Comparison of ENCODE assay signal across 26 mouse cellular contexts in genomic region chr11:78846620-78847019, GRCm38 (mm10). TPM values are rescaled to one million over a fixed set of nuclear protein-coding genes. Genes with fewer than 3 reads are reported as not detected.
DNase-seq lines count a peak whose midpoint lies in the region; ATAC-seq and TF ChIP-seq lines count a peak whose summit lies in the region.
"Had no signal": no experiment of that assay in that cellular context is flagged by ENCODE, and none has a peak within 500 bp of the region (broad histone marks: within the 10 kb centered on the region; RNA-seq: fewer than 3 reads in every experiment).

No protein-coding gene starts in this region.

- no peak for TF ChIP-seq POLR2A in MEL (IDR thresholded peaks at IDR 0.05; ENCODE audit: control insufficient read depth in 1 of 2, insufficient read depth in 1 of 2, low read depth in 1 of 2, low read length in 2 of 2, poor library complexity in 1 of 2)

- TF ChIP-seq CTCF in MEL (IDR thresholded peaks at IDR 0.05 in 2 of 3, conservative IDR thresholded peaks at IDR 0.05 in 1 of 3; ENCODE audit: control insufficient read depth in 1 of 3, insufficient read depth in 1 of 3, low read depth in 2 of 3, low read length in 3 of 3, poor library complexity in 1 of 3, severe bottlenecking in 1 of 3), result 0 out of 6 replicates have a peak, but pooled peaks of 1 of the 3 experiments have one; percentile 2

- ATAC-seq in neural tube, embryonic 15.5 days (ENCODE audit: low FRiP score), result peak; percentile 69
- ATAC-seq in hindbrain, embryonic 13.5 days (ENCODE audit: low FRiP score), result no peak
- ATAC-seq: activated CD4-positive, CD25-positive, alpha-beta regulatory T cell, adult 4 months; forebrain, embryonic 13.5 days; forebrain, embryonic 16.5 days had no signal

- H3K9ac ChIP-seq in MEL (ENCODE audit: control insufficient read depth, low read depth, low read length, poor library complexity, severe bottlenecking), result no peak overlapping the region
- no peak overlapping the region for H3K9ac ChIP-seq in neural tube, embryonic 15.5 days (replicated peaks)
- no peak overlapping the region for H3K9ac ChIP-seq in hindbrain, embryonic 13.5 days
- H3K9ac ChIP-seq: forebrain, embryonic 13.5 days; heart, embryonic 13.5 days; hindbrain, embryonic 15.5 days had no signal

- no peaks in the 10 kb centered on the region for H3K9me3 ChIP-seq in MEL (replicated peaks; ENCODE audit: insufficient read depth, low read length)
- no peaks in the 10 kb centered on the region for H3K9me3 ChIP-seq in neural tube, embryonic 15.5 days (replicated peaks)
- no peaks in the 10 kb centered on the region for H3K9me3 ChIP-seq in hindbrain, embryonic 13.5 days
- H3K9me3 ChIP-seq: forebrain, embryonic 10.5 days; forebrain, embryonic 13.5 days; G1E; heart, embryonic 10.5 days; heart, embryonic 13.5 days; hindbrain, embryonic 15.5 days had no signal

- TF ChIP-seq EP300 in MEL (IDR thresholded peaks at IDR 0.05; ENCODE audit: low read depth in 1 of 2, low read length in 2 of 2), result no peak

- 68% methylated on average over 4 of the region's 4 CpGs for WGBS in neural tube, embryonic 15.5 days
- WGBS in hindbrain, embryonic 13.5 days, result 87% methylated on average over 4 of the region's 4 CpGs

- H3K79me2 ChIP-seq in MEL (ENCODE audit: control insufficient read depth, insufficient read depth, low read length, poor library complexity), result no peaks in the 10 kb centered on the region

- H3K27me3 ChIP-seq in MEL (ENCODE audit: control insufficient read depth in 1 of 2, insufficient read depth in 2 of 2, low read length in 2 of 2), result no peaks in the 10 kb centered on the region
- no peaks in the 10 kb centered on the region for H3K27me3 ChIP-seq in neural tube, embryonic 15.5 days (replicated peaks)
- no peaks in the 10 kb centered on the region for H3K27me3 ChIP-seq in hindbrain, embryonic 13.5 days
- H3K27me3 ChIP-seq: CH12.LX; forebrain, embryonic 13.5 days; heart, embryonic 13.5 days; hindbrain, embryonic 15.5 days had no signal

- no peak overlapping the region for H3K4me2 ChIP-seq in neural tube, embryonic 15.5 days
- no peak overlapping the region for H3K4me2 ChIP-seq in hindbrain, embryonic 13.5 days
- H3K4me2 ChIP-seq: forebrain, embryonic 13.5 days; heart, embryonic 13.5 days; hindbrain, embryonic 15.5 days had no signal

- no peaks in the 10 kb centered on the region for H3K36me3 ChIP-seq in MEL (ENCODE audit: control insufficient read depth in 1 of 2, insufficient read depth in 2 of 2, low read length in 2 of 2)
- H3K36me3 ChIP-seq in neural tube, embryonic 15.5 days, result no peaks in the 10 kb centered on the region
- H3K36me3 ChIP-seq in hindbrain, embryonic 13.5 days, result no peaks in the 10 kb centered on the region
- H3K36me3 ChIP-seq: forebrain, embryonic 10.5 days; heart, embryonic 10.5 days; heart, embryonic 13.5 days; hindbrain, embryonic 15.5 days had no signal

- no peaks in the 10 kb centered on the region for H3K4me1 ChIP-seq in MEL (ENCODE audit: control insufficient read depth in 1 of 2, insufficient read depth in 2 of 2, low read length in 2 of 2)
- peaks cover 10% of the 10 kb centered on the region for H3K4me1 ChIP-seq in neural tube, embryonic 15.5 days
- H3K4me1 ChIP-seq in hindbrain, embryonic 13.5 days (replicated peaks), result peaks cover 9% of the 10 kb centered on the region
- H3K4me1 ChIP-seq: heart, embryonic 13.5 days had no signal

- TF ChIP-seq RAD21 in MEL (IDR thresholded peaks at IDR 0.05; ENCODE audit: low read depth, low read length), result no peak

- H3K27ac ChIP-seq in MEL (ENCODE audit: control insufficient read depth, low read depth, low read length), result no peak overlapping the region
- peak overlapping the region; percentile 41 for H3K27ac ChIP-seq in neural tube, embryonic 15.5 days (replicated peaks)
- H3K27ac ChIP-seq in hindbrain, embryonic 13.5 days, result no peak overlapping the region
- H3K27ac ChIP-seq: forebrain, embryonic 10.5 days; forebrain, embryonic 13.5 days; heart, adult 2 months; heart, embryonic 10.5 days; heart, embryonic 13.5 days; hindbrain, embryonic 15.5 days had no signal

- peak; percentile 2 for DNase-seq in kidney, adult 9 months
- DNase-seq in kidney, postnatal 10 days, result no peak
- DNase-seq in 3T3-L1 (ENCODE audit: low read depth, low spot score) (peak; percentile 75), MEL (ENCODE audit: low read depth, low spot score) (no peak)
- no peak for DNase-seq in right cerebral cortex, adult 18-20 months
- DNase-seq: adrenal gland, postnatal 10 days; adrenal gland, postnatal 36 days; cerebellum, adult 18-20 months; cerebellum, adult 9-10 months; cerebellum, postnatal 14 days; gastrocnemius, postnatal 10 days; gastrocnemius, postnatal 36 days; heart, adult 2 months; heart, postnatal 14 days; heart, postnatal 4 days had no signal

- no peak overlapping the region for H3K4me3 ChIP-seq in MEL (ENCODE audit: control insufficient read depth in 1 of 2, insufficient read depth in 1 of 2, low read depth in 2 of 2, low read length in 2 of 2)
- no peak overlapping the region for H3K4me3 ChIP-seq in neural tube, embryonic 15.5 days (replicated peaks)
- no peak overlapping the region for H3K4me3 ChIP-seq in hindbrain, embryonic 13.5 days
- H3K4me3 ChIP-seq: forebrain, embryonic 10.5 days; forebrain, embryonic 13.5 days; heart, adult 2 months; heart, embryonic 10.5 days; heart, embryonic 13.5 days; hindbrain, embryonic 15.5 days had no signal

TF ChIP-seq in MEL, 35 proteins besides CTCF, POLR2A, EP300 and RAD21:
- TF ChIP-seq SMC3 (IDR thresholded peaks at IDR 0.05; ENCODE audit: low read depth, low read length) (peak; percentile 15; the same call in 1 of the 2 replicates), ELF1 (IDR thresholded peaks at IDR 0.05; ENCODE audit: low read depth, low read length) (no peak), USF1 (IDR thresholded peaks at IDR 0.05; ENCODE audit: low read depth, low read length) (no peak), JUND (IDR thresholded peaks at IDR 0.05; ENCODE audit: low read depth, low read length) (no peak)

RNA-seq across cellular contexts. Expression of gene Lyrm9, which starts 20.2 kb away (rescaled TPM):
- total RNA-seq in MEL (2012; rRNA removed), result 31.6 and 37.5 TPM in 2 replicates
- 10 to 100 TPM in 1 of 2 experiments, not detected in 1; 48.6 TPM for polyA plus RNA-seq in MEL (2012; ENCODE audit: insufficient read depth in 1 of 2, insufficient read length in 2 of 2, low read depth in 1 of 2, low replicate concordance in 2 of 2, missing spikeins in 1 of 2)
- polyA plus RNA-seq in neural tube, embryonic 15.5 days (2015; fragmentation: Nextera tagmentation; extraction: Ambion mirVana), result 34.0 and 42.0 TPM in 2 replicates
- 29.6 and 30.4 TPM in 2 replicates for polyA plus RNA-seq in hindbrain, embryonic 13.5 days (2015; fragmentation: Nextera tagmentation; extraction: Ambion mirVana)

Comparison
In these comparisons a context has a peak if more than half of its experiments do, and no peak if none do; other contexts are left out.
1. DNase-seq: peak in kidney, adult 9 months (single experiment) and 3T3-L1 (single experiment); none in kidney, postnatal 10 days (single experiment), MEL (single experiment) and right cerebral cortex, adult 18-20 months (single experiment).